Mouse (Mus musculus): Measurements from ENCODE around the gene Pfdn6. TPM values are rescaled to one million over a fixed set of nuclear protein-coding genes. Genes with fewer than 3 reads are reported as not detected.

Pfdn6 gene
- polyA plus RNA-seq, 1 experiment from 2014 or later = 83.8 TPM

- H3K9ac ChIP-seq (ENCODE audit: low read depth, low read length) = no peak overlapping the region
- H3K4me1 ChIP-seq (ENCODE audit: control insufficient read depth, low read depth, low read length) = no peaks in the 10 kb centered on the region; the same call in none of the 2 replicates
- no peak overlapping the region for H3K4me2 ChIP-seq (ENCODE audit: low read depth, low read length)
- WGBS (ENCODE audit: insufficient replicate concordance) = 0% methylated on average over 1 of the region's 1 CpGs
- peaks cover 2% of the 10 kb centered on the region for H3K27me3 ChIP-seq (ENCODE audit: control insufficient read depth, insufficient read depth, low read depth, low read length)
- no peaks in the 10 kb centered on the region for H3K36me3 ChIP-seq (ENCODE audit: control insufficient read depth, insufficient read depth)
- no peaks in the 10 kb centered on the region for H3K9me3 ChIP-seq (replicated peaks; ENCODE audit: control insufficient read depth, low read length)
- no peak overlapping the region for H3K4me3 ChIP-seq (ENCODE audit: low read depth, low read length)
- no peak overlapping the region for H3K27ac ChIP-seq (ENCODE audit: low read length)
- no peak for ATAC-seq (ENCODE audit: low read depth)
Measured at GRCm38 (mm10) chr17:33972691-33973090, 32.5 kb upstream of the Pfdn6 start.

GRCm38 (mm10) chr17:33969394-33969793, 29.3 kb upstream of the Pfdn6 start:
- H3K9ac ChIP-seq (ENCODE audit: low read depth, low read length) = no peak overlapping the region
- 69% methylated on average over 4 of the region's 4 CpGs for WGBS (ENCODE audit: insufficient replicate concordance)
- H3K27ac ChIP-seq (ENCODE audit: low read length) = no peak overlapping the region
- H3K4me1 ChIP-seq (ENCODE audit: control insufficient read depth, low read depth, low read length) = no peaks in the 10 kb centered on the region; the same call in 1 of the 2 replicates
- H3K4me3 ChIP-seq (ENCODE audit: low read depth, low read length) = no peak overlapping the region
- no peaks in the 10 kb centered on the region for H3K9me3 ChIP-seq (replicated peaks; ENCODE audit: control insufficient read depth, low read length)
- no peak overlapping the region for H3K4me2 ChIP-seq (ENCODE audit: low read depth, low read length)
- H3K36me3 ChIP-seq (ENCODE audit: control insufficient read depth, insufficient read depth) = peaks cover 4% of the 10 kb centered on the region; the same call in 1 of the 2 replicates
- no peak for ATAC-seq (ENCODE audit: low read depth)
- no peaks in the 10 kb centered on the region for H3K27me3 ChIP-seq (ENCODE audit: control insufficient read depth, insufficient read depth, low read depth, low read length)

- no peak overlapping the region for H3K4me2 ChIP-seq (ENCODE audit: low read depth, low read length)
- no peak overlapping the region for H3K9ac ChIP-seq (ENCODE audit: low read depth, low read length)
- H3K4me3 ChIP-seq (ENCODE audit: low read depth, low read length) = no peak overlapping the region
- no peaks in the 10 kb centered on the region; the same call in 1 of the 2 replicates for H3K4me1 ChIP-seq (ENCODE audit: control insufficient read depth, low read depth, low read length)
- no peaks in the 10 kb centered on the region for H3K9me3 ChIP-seq (replicated peaks; ENCODE audit: control insufficient read depth, low read length)
- peak; percentile 42; the same call in 1 of the 2 replicates for ATAC-seq (ENCODE audit: low read depth)
- 29% methylated on average over 5 of the region's 5 CpGs for WGBS (ENCODE audit: insufficient replicate concordance)
- H3K36me3 ChIP-seq (ENCODE audit: control insufficient read depth, insufficient read depth) = peaks cover 6% of the 10 kb centered on the region; the same call in 1 of the 2 replicates
- H3K27ac ChIP-seq (ENCODE audit: low read length) = no peak overlapping the region
- no peaks in the 10 kb centered on the region for H3K27me3 ChIP-seq (ENCODE audit: control insufficient read depth, insufficient read depth, low read depth, low read length)
Measured at GRCm38 (mm10) chr17:33968927-33969326, 28.8 kb upstream of the Pfdn6 start.

GRCm38 (mm10) chr17:33968489-33968888, 28.3 kb upstream of the Pfdn6 start:
- no peaks in the 10 kb centered on the region for H3K27me3 ChIP-seq (ENCODE audit: control insufficient read depth, insufficient read depth, low read depth, low read length)
- H3K4me3 ChIP-seq (ENCODE audit: low read depth, low read length) = no peak overlapping the region
- no peak overlapping the region for H3K9ac ChIP-seq (ENCODE audit: low read depth, low read length)
- H3K36me3 ChIP-seq (ENCODE audit: control insufficient read depth, insufficient read depth) = peaks cover 7% of the 10 kb centered on the region; the same call in 1 of the 2 replicates
- H3K27ac ChIP-seq (ENCODE audit: low read length) = no peak overlapping the region
- H3K4me1 ChIP-seq (ENCODE audit: control insufficient read depth, low read depth, low read length) = no peaks in the 10 kb centered on the region; the same call in 1 of the 2 replicates
- H3K4me2 ChIP-seq (ENCODE audit: low read depth, low read length) = no peak overlapping the region
- ATAC-seq (ENCODE audit: low read depth) = peak; percentile 67
- no peaks in the 10 kb centered on the region for H3K9me3 ChIP-seq (replicated peaks; ENCODE audit: control insufficient read depth, low read length)
- under 1% methylated on average over 9 of the region's 9 CpGs for WGBS (ENCODE audit: insufficient replicate concordance)

GRCm38 (mm10) chr17:33965846-33966550, 25.9 kb upstream of the Pfdn6 start:
- 80% methylated on average over 16 of the region's 16 CpGs for WGBS (ENCODE audit: insufficient replicate concordance)
- no peak overlapping the region for H3K4me3 ChIP-seq (ENCODE audit: low read depth, low read length)
- no peak overlapping the region for H3K4me2 ChIP-seq (ENCODE audit: low read depth, low read length)
- ATAC-seq (ENCODE audit: low read depth) = no peak
- H3K27ac ChIP-seq (ENCODE audit: low read length) = no peak overlapping the region
- no peaks in the 10 kb centered on the region; the same call in 1 of the 2 replicates for H3K4me1 ChIP-seq (ENCODE audit: control insufficient read depth, low read depth, low read length)
- H3K9me3 ChIP-seq (replicated peaks; ENCODE audit: control insufficient read depth, low read length) = no peaks in the 10 kb centered on the region
- H3K27me3 ChIP-seq (ENCODE audit: control insufficient read depth, insufficient read depth, low read depth, low read length) = no peaks in the 10 kb centered on the region
- H3K36me3 ChIP-seq (ENCODE audit: control insufficient read depth, insufficient read depth) = peaks cover 10% of the 10 kb centered on the region; the same call in 1 of the 2 replicates
- H3K9ac ChIP-seq (ENCODE audit: low read depth, low read length) = no peak overlapping the region

GRCm38 (mm10) chr17:33965082-33965845, 25.1 kb upstream of the Pfdn6 start:
- H3K4me3 ChIP-seq (ENCODE audit: low read depth, low read length) = no peak overlapping the region
- no peaks in the 10 kb centered on the region for H3K27me3 ChIP-seq (ENCODE audit: control insufficient read depth, insufficient read depth, low read depth, low read length)
- H3K9ac ChIP-seq (ENCODE audit: low read depth, low read length) = no peak overlapping the region
- no peak for ATAC-seq (ENCODE audit: low read depth)
- H3K27ac ChIP-seq (ENCODE audit: low read length) = no peak overlapping the region
- WGBS (ENCODE audit: insufficient replicate concordance) = 84% methylated on average over 17 of the region's 17 CpGs
- H3K4me2 ChIP-seq (ENCODE audit: low read depth, low read length) = no peak overlapping the region
- no peaks in the 10 kb centered on the region; the same call in 1 of the 2 replicates for H3K4me1 ChIP-seq (ENCODE audit: control insufficient read depth, low read depth, low read length)
- H3K36me3 ChIP-seq (ENCODE audit: control insufficient read depth, insufficient read depth) = peaks cover 10% of the 10 kb centered on the region; the same call in 1 of the 2 replicates
- no peaks in the 10 kb centered on the region for H3K9me3 ChIP-seq (replicated peaks; ENCODE audit: control insufficient read depth, low read length)

GRCm38 (mm10) chr17:33962876-33963275, 22.7 kb upstream of the Pfdn6 start:
- no peaks in the 10 kb centered on the region for H3K4me1 ChIP-seq (ENCODE audit: control insufficient read depth, low read depth, low read length)
- WGBS (ENCODE audit: insufficient replicate concordance) = 81% methylated on average over 7 of the region's 7 CpGs
- H3K9me3 ChIP-seq (replicated peaks; ENCODE audit: control insufficient read depth, low read length) = no peaks in the 10 kb centered on the region
- no peak overlapping the region for H3K27ac ChIP-seq (ENCODE audit: low read length)
- H3K36me3 ChIP-seq (ENCODE audit: control insufficient read depth, insufficient read depth) = peaks cover 12% of the 10 kb centered on the region; the same call in 1 of the 2 replicates
- H3K9ac ChIP-seq (ENCODE audit: low read depth, low read length) = no peak overlapping the region
- no peak for ATAC-seq (ENCODE audit: low read depth)
- H3K27me3 ChIP-seq (ENCODE audit: control insufficient read depth, insufficient read depth, low read depth, low read length) = no peaks in the 10 kb centered on the region
- no peak overlapping the region for H3K4me3 ChIP-seq (ENCODE audit: low read depth, low read length)
- H3K4me2 ChIP-seq (ENCODE audit: low read depth, low read length) = no peak overlapping the region

GRCm38 (mm10) chr17:33959948-33960347, 19.8 kb upstream of the Pfdn6 start:
- no peaks in the 10 kb centered on the region for H3K27me3 ChIP-seq (ENCODE audit: control insufficient read depth, insufficient read depth, low read depth, low read length)
- no peak for ATAC-seq (ENCODE audit: low read depth)
- H3K4me3 ChIP-seq (ENCODE audit: low read depth, low read length) = no peak overlapping the region
- peaks cover 5% of the 10 kb centered on the region for H3K4me1 ChIP-seq (ENCODE audit: control insufficient read depth, low read depth, low read length)
- no peaks in the 10 kb centered on the region for H3K9me3 ChIP-seq (replicated peaks; ENCODE audit: control insufficient read depth, low read length)
- H3K27ac ChIP-seq (ENCODE audit: low read length) = no peak overlapping the region
- H3K4me2 ChIP-seq (ENCODE audit: low read depth, low read length) = no peak overlapping the region
- peaks cover 8% of the 10 kb centered on the region; the same call in 1 of the 2 replicates for H3K36me3 ChIP-seq (ENCODE audit: control insufficient read depth, insufficient read depth)
- 85% methylated on average over 15 of the region's 15 CpGs for WGBS (ENCODE audit: insufficient replicate concordance)
- H3K9ac ChIP-seq (ENCODE audit: low read depth, low read length) = no peak overlapping the region

- H3K9me3 ChIP-seq (replicated peaks; ENCODE audit: control insufficient read depth, low read length) = no peaks in the 10 kb centered on the region
- 86% methylated on average over 13 of the region's 13 CpGs for WGBS (ENCODE audit: insufficient replicate concordance)
- H3K4me1 ChIP-seq (ENCODE audit: control insufficient read depth, low read depth, low read length) = peaks cover 12% of the 10 kb centered on the region
- H3K36me3 ChIP-seq (ENCODE audit: control insufficient read depth, insufficient read depth) = peaks cover 8% of the 10 kb centered on the region; the same call in 1 of the 2 replicates
- H3K9ac ChIP-seq (ENCODE audit: low read depth, low read length) = no peak overlapping the region
- no peak overlapping the region for H3K4me3 ChIP-seq (ENCODE audit: low read depth, low read length)
- no peaks in the 10 kb centered on the region for H3K27me3 ChIP-seq (ENCODE audit: control insufficient read depth, insufficient read depth, low read depth, low read length)
- no peak overlapping the region for H3K4me2 ChIP-seq (ENCODE audit: low read depth, low read length)
- ATAC-seq (ENCODE audit: low read depth) = no peak
- no peak overlapping the region for H3K27ac ChIP-seq (ENCODE audit: low read length)
Measured at GRCm38 (mm10) chr17:33959135-33959534, 19.0 kb upstream of the Pfdn6 start.
